Mouse (Mus musculus) lung, postnatal 0 days (tissue): ENCODE measurements around the gene 1700042G07Rik. TPM values are rescaled to one million over a fixed set of nuclear protein-coding genes. Genes with fewer than 3 reads are reported as not detected.
A peak's percentile ranks its signal among the peaks of the same experiment; 100 is the strongest.

Source experiments
- ATAC-seq: fragments of 200-750 bp; cut with Nextera tagmentation; 2 replicates; pipeline ENCODE4 v1.8.0; 2017; ENCODE audit warnings: moderate library complexity
- DNase-seq: peaks from one replicate; pipeline ENCODE4 v3.0.0-alpha.2; 2016; ENCODE audit warnings: low spot score
- H3K27ac ChIP-seq: fragments of 300-500 bp; sonication (generic); 2 replicates; pipeline ENCODE4 v1.5.1; 2014; ENCODE audit warnings: antibody characterized with exemption, mild to moderate bottlenecking, low read length, mixed read lengths
- H3K27me3 ChIP-seq: fragments of 300-500 bp; sonication (generic); replicated peaks from 2 replicates; pipeline ENCODE4 v1.6.1; 2014; ENCODE audit warnings: low read length, mixed read lengths; ENCODE audit not compliant: insufficient read depth
- H3K36me3 ChIP-seq: fragments of 300-500 bp; sonication (generic); 2 replicates; pipeline ENCODE4 v1.6.1; 2014; ENCODE audit warnings: low read length, mixed read lengths; ENCODE audit not compliant: insufficient read depth
- H3K4me1 ChIP-seq: fragments of 300-500 bp; sonication (generic); 2 replicates; pipeline ENCODE4 v1.6.1; 2014; ENCODE audit warnings: antibody characterized with exemption, low read depth, low read length, mixed read lengths; ENCODE audit not compliant: insufficient read depth
- H3K4me2 ChIP-seq: fragments of 300-500 bp; sonication (generic); replicated peaks from 2 replicates; pipeline ENCODE4 v1.6.1; 2014; ENCODE audit warnings: low read depth, mild to moderate bottlenecking, low read length, moderate library complexity, mixed read lengths
- H3K4me3 ChIP-seq: fragments of 300-500 bp; sonication (generic); 2 replicates; pipeline ENCODE4 v1.5.1; 2014; ENCODE audit warnings: low read depth, low read length
- H3K9ac ChIP-seq: fragments of 300-500 bp; sonication (generic); replicated peaks from 2 replicates; pipeline ENCODE4 v1.6.1; 2014; ENCODE audit warnings: low read depth, mild to moderate bottlenecking
- H3K9me3 ChIP-seq: fragments of 300-500 bp; sonication (generic); 2 replicates; pipeline ENCODE4 v1.6.1; 2016; ENCODE audit warnings: low read length, mixed read lengths
- CTCF ChIP-seq: IDR thresholded peaks from 2 replicates; pipeline ENCODE4 v1.5.1; 2016; ENCODE audit warnings: antibody characterized with exemption, mild to moderate bottlenecking
- EP300 ChIP-seq: IDR thresholded peaks from 2 replicates; pipeline ENCODE4 v1.6.1; 2016; ENCODE audit warnings: antibody characterized with exemption, mild to moderate bottlenecking, control low read depth
- WGBS: fragments of 180-500 bp; shearing (Covaris S2); extraction: QIAGEN DNeasy Blood & Tissue Kit; methylation state at CpG from one replicate; pipeline ENCODE4 v1.1.7; 2014; 5-methylcytosine and 5-hydroxymethylcytosine counted together
- polyA plus RNA-seq: library from polyadenylated mRNA; unstranded; fragments of >200 nt; fragmentation: Nextera tagmentation; extraction: Ambion mirVana; gene quantifications from 2 replicates; pipeline ENCODE4 v1.2.1, GENCODE M21; 2015

The 1700042G07Rik gene
- polyA plus RNA-seq, 1 experiment from 2014 or later, result not detected

DNA sequence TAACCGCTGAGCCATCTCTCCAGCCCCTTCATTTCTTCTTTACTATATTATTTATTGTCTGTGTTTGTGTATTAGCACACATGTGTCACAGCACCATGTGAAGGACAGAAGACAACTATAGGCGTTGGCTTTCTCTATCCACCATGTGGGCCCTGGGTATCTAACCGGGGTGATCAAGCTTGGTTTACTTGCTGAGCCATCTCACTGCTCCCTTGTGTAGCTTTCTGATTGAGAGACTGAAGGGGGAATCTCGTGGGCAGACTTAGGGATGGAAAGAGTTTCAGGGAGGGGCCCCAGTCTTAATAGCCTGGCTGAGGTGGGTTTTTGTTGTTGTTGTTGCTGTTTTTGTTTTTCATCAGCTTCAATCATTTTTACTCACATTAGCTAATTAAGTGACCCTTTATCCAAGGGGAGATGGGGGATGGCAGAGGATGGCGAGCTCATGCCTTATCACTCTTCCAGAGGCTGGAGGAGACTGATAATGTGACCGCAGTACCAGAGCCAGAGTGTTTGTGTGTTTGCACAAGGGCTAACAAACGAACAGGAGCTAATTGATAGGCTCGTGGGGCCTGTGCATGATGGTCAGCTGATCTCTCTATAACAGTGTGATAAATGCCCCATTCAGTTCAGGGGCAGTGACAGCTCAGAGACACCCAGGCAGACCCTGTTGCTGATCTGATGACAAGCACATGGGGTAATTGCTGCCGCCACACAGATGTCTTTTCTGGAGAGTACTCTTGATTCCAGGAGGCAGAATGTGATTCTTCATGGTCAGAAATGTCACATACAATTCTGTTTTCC lies 20.6 kb downstream of the 1700042G07Rik start:
- no peaks in the 10 kb centered on the region for H3K9me3 ChIP-seq
- no peak overlapping the region for H3K9ac ChIP-seq
- WGBS, result 47% methylated on average over 9 of the region's 9 CpGs
- H3K36me3 ChIP-seq, result no peaks in the 10 kb centered on the region
- no peaks in the 10 kb centered on the region for H3K4me1 ChIP-seq
- DNase-seq, result no peak
- TF ChIP-seq EP300 (no peak), CTCF (no peak)
- no peak overlapping the region for H3K4me2 ChIP-seq
- ATAC-seq, result no peak
- H3K27me3 ChIP-seq, result no peaks in the 10 kb centered on the region
- no peak overlapping the region for H3K4me3 ChIP-seq
- H3K27ac ChIP-seq, result no peak overlapping the region

DNA sequence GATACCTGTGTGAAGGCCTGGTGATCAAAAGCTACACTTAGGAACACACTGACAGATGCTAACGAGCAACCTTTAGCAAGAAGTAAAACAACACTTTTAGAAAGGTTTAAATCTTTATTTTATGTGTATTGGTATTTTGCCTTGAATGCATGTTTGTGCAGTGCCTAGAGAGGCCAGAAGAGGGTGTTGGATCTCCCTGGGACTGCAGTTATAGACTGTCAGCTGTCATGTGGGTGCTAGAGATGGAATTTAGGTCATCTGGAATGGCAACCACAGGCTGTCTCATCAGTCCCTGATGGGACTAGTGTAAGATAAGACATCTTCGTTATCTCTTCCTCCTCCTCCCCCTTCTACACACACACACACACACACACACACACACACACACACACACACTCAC lies 25.2 kb downstream of the 1700042G07Rik start:
- no peak overlapping the region for H3K27ac ChIP-seq
- H3K4me1 ChIP-seq, result no peaks in the 10 kb centered on the region
- no peak overlapping the region for H3K9ac ChIP-seq
- H3K27me3 ChIP-seq, result no peaks in the 10 kb centered on the region
- 71% methylated on average over 2 of the region's 2 CpGs for WGBS
- H3K36me3 ChIP-seq, result no peaks in the 10 kb centered on the region
- no peak for TF ChIP-seq EP300
- peak; percentile 55 for TF ChIP-seq CTCF
- ATAC-seq (no peak), DNase-seq (no peak)
- no peak overlapping the region for H3K4me3 ChIP-seq
- H3K9me3 ChIP-seq, result no peaks in the 10 kb centered on the region
- H3K4me2 ChIP-seq, result no peak overlapping the region

DNA sequence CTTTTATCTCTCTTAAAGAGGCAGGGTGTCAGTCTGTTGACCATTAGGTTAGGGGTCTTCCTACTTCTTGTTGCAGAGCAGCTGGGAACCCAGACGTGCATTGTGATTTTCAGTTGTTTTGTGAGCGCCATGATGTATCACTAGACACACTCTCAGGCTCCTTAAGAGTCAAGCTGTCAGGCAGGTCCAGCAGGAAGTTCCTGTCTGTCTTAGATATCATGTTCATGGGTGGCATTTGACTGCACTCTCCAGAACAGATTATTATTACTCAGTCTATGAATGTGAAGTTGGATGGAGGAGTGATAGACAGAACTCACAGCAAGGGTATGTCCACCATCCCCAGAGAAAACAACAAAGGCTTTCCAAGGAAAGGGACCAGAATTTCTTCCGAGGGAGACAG lies 31.2 kb downstream of the 1700042G07Rik start:
- no peak overlapping the region for H3K9ac ChIP-seq
- H3K27me3 ChIP-seq, result no peaks in the 10 kb centered on the region
- H3K4me2 ChIP-seq, result no peak overlapping the region
- 47% methylated on average over 3 of the region's 3 CpGs for WGBS
- no peak overlapping the region for H3K4me3 ChIP-seq
- no peak overlapping the region for H3K27ac ChIP-seq
- no peak for DNase-seq
- H3K4me1 ChIP-seq, result no peaks in the 10 kb centered on the region
- ATAC-seq, result no peak
- H3K9me3 ChIP-seq, result no peaks in the 10 kb centered on the region
- no peak for TF ChIP-seq EP300
- H3K36me3 ChIP-seq, result no peaks in the 10 kb centered on the region

DNA sequence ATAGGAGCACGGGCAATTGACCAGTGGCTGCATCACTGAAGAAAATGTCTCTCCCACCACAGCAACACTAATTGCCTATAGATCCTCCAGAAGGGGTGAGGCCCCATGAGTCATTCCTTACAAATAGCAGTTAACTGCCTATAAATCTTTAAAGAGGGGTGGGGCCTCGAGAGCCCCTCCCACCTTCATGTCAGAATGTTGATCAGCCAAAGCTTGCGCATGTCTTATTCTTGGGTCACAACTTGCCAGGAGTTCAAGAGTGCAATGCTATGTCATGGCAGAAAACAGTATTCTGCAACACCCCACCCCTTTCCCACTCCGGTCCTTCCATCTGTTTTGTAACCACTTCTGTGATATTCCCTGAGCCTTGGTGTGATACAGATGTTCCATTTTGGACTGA lies 33.4 kb downstream of the 1700042G07Rik start:
- TF ChIP-seq CTCF, result no peak
- no peak for TF ChIP-seq EP300
- DNase-seq (peak; percentile 24), ATAC-seq (no peak; the same call in 1 of the 2 replicates)
- 71% methylated on average over 4 of the region's 4 CpGs for WGBS
- no peaks in the 10 kb centered on the region for H3K27me3 ChIP-seq
- H3K27ac ChIP-seq, result no peak overlapping the region
- H3K36me3 ChIP-seq, result no peaks in the 10 kb centered on the region
- no peaks in the 10 kb centered on the region for H3K9me3 ChIP-seq
- no peak overlapping the region for H3K9ac ChIP-seq
- H3K4me2 ChIP-seq, result no peak overlapping the region
- H3K4me1 ChIP-seq, result no peaks in the 10 kb centered on the region
- no peak overlapping the region for H3K4me3 ChIP-seq

DNA sequence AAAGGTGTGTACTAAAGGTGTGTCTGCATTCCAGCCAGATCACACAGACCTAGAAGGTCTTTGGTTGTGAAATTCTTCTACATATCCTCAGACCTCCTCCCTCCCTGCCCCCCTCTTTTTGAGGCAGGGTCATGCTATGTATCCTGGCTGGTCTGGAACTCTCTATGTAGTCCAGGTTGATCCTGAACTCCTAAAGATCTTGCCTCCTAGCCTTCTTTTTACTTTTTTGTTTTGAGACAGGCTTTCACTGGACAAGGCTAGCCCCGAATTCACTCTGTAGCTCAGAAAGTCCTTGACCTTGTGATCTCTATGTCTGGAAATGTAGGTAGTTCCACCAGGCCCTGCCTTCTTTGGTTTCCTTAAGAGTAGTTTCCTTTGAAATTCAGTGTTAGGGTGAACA lies 35.7 kb downstream of the 1700042G07Rik start:
- no peaks in the 10 kb centered on the region for H3K4me1 ChIP-seq
- no peaks in the 10 kb centered on the region for H3K27me3 ChIP-seq
- no peaks in the 10 kb centered on the region for H3K36me3 ChIP-seq
- no peak for ATAC-seq
- no peak overlapping the region for H3K27ac ChIP-seq
- H3K9ac ChIP-seq, result no peak overlapping the region
- H3K9me3 ChIP-seq, result no peaks in the 10 kb centered on the region
- TF ChIP-seq CTCF, result no peak
- no peak for TF ChIP-seq EP300
- no peak overlapping the region for H3K4me2 ChIP-seq
- no peak overlapping the region for H3K4me3 ChIP-seq
- DNase-seq, result no peak
- 84% methylated on average over 1 of the region's 1 CpGs for WGBS

DNA sequence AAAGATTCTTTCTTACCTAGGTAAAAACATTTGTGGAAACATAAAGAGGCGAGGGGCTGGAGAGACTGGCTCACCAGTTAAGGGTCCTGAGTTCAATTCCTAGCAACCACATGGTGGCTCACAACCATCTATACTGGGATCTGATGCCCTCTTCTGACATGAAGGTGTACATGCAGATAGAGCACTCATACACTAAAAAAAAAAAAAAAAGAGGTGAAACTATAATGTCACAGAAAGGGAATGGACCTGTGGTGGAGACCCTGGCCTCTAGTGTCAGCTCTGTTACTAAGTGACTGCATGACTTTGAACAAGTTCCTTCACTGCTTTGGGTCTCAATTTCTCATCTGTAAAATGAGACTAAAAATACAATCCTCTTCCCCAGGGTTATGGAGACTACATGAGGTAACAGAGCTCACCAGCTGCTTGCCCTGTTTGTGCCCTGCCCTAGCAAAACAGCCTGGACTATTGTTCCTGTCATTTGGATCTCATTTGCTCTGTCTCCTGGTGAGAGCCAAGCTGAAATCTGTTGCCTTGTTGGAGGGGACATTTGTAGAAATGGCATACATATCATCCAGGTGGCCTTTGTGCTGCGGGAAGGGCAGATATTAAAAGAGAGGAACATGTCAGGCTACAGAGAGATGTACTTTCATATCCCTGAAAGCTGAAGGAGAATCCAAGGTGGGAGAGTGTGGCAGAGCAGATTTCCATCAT lies 42.9 kb downstream of the 1700042G07Rik start:
- TF ChIP-seq CTCF (0 out of 2 replicates have a peak, but pooled peaks have one; percentile 9), EP300 (no peak)
- Histone ChIP-seq H3K9me3 (no peaks in the 10 kb centered on the region), H3K27me3 (no peaks in the 10 kb centered on the region), H3K4me3 (no peak overlapping the region), H3K9ac (no peak overlapping the region), H3K4me1 (no peaks in the 10 kb centered on the region), H3K4me2 (no peak overlapping the region), H3K27ac (no peak overlapping the region), H3K36me3 (no peaks in the 10 kb centered on the region)
- ATAC-seq (no peak), DNase-seq (no peak)
- 85% methylated on average over 2 of the region's 2 CpGs for WGBS
